25 mouse cellular contexts compared by ENCODE assay signal in the genomic region with DNA sequence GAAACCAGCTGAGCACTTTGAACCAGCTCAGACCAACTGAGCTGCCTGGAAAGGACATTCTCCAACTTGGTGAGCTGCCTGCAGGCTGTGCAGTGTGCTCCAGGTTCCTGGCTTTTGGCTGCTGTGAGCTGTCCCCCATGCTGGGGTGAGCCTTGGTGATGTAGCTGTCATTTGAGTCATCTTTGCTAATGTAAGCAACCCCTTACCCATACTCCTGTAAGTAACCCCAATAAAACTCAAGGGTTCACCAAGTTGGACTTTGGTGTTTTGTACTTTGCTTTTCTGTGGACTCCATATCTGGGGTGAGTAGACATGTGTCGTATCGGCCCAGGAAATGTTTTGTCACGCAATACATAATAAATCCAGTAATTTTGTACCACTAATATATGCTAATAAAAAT. TPM values are rescaled to one million over a fixed set of nuclear protein-coding genes. Genes with fewer than 3 reads are reported as not detected.
DNase-seq lines count a peak whose midpoint lies in the region; ATAC-seq lines count a peak whose summit lies in the region.
"Had no signal": no experiment of that assay in that cellular context is flagged by ENCODE, and none has a peak within 500 bp of the region (broad histone marks: within the 10 kb centered on the region; RNA-seq: fewer than 3 reads in every experiment).

No protein-coding gene starts in this region.

- H3K4me1 ChIP-seq in intestine, embryonic 15.5 days (replicated peaks) = no peaks in the 10 kb centered on the region
- no peaks in the 10 kb centered on the region for H3K4me1 ChIP-seq in intestine, embryonic 16.5 days (ENCODE audit: control insufficient read depth, insufficient read depth, low read length)
- H3K4me1 ChIP-seq: embryonic facial prominence, embryonic 10.5 days; embryonic facial prominence, embryonic 13.5 days; forebrain, embryonic 12.5 days had no signal

- H3K9me3 ChIP-seq in intestine, embryonic 15.5 days = no peaks in the 10 kb centered on the region
- H3K9me3 ChIP-seq in intestine, embryonic 16.5 days (ENCODE audit: control insufficient read depth, low read length) = no peaks in the 10 kb centered on the region
- H3K9me3 ChIP-seq: embryonic facial prominence, embryonic 10.5 days; forebrain, embryonic 12.5 days; forebrain, embryonic 15.5 days; hindbrain, embryonic 10.5 days; hindbrain, embryonic 13.5 days had no signal

- H3K9ac ChIP-seq in intestine, embryonic 15.5 days = no peak overlapping the region
- no peak overlapping the region for H3K9ac ChIP-seq in intestine, embryonic 16.5 days (ENCODE audit: low read depth, low read length)
- H3K9ac ChIP-seq: embryonic facial prominence, embryonic 13.5 days; forebrain, embryonic 12.5 days; forebrain, embryonic 15.5 days; hindbrain, embryonic 13.5 days had no signal

- no peaks in the 10 kb centered on the region for H3K36me3 ChIP-seq in intestine, embryonic 15.5 days
- H3K36me3 ChIP-seq in intestine, embryonic 16.5 days (ENCODE audit: control insufficient read depth, insufficient read depth, low read length) = no peaks in the 10 kb centered on the region
- H3K36me3 ChIP-seq: embryonic facial prominence, embryonic 10.5 days; embryonic facial prominence, embryonic 13.5 days; forebrain, embryonic 12.5 days; forebrain, embryonic 15.5 days; hindbrain, embryonic 10.5 days; hindbrain, embryonic 13.5 days had no signal

- 80% methylated on average over 3 of the region's 3 CpGs for WGBS in intestine, embryonic 15.5 days
- WGBS in intestine, embryonic 16.5 days = 85% methylated on average over 3 of the region's 3 CpGs

- no peaks in the 10 kb centered on the region for H3K27me3 ChIP-seq in intestine, embryonic 15.5 days (replicated peaks)
- H3K27me3 ChIP-seq in intestine, embryonic 16.5 days (replicated peaks; ENCODE audit: control insufficient read depth, insufficient read depth, low read length) = no peaks in the 10 kb centered on the region
- H3K27me3 ChIP-seq: embryonic facial prominence, embryonic 13.5 days; forebrain, embryonic 12.5 days; forebrain, embryonic 15.5 days; hindbrain, embryonic 13.5 days had no signal

- no peak overlapping the region for H3K4me2 ChIP-seq in intestine, embryonic 15.5 days (replicated peaks)
- no peak overlapping the region for H3K4me2 ChIP-seq in intestine, embryonic 16.5 days (ENCODE audit: low read depth, low read length)
- H3K4me2 ChIP-seq: embryonic facial prominence, embryonic 13.5 days; forebrain, embryonic 12.5 days; forebrain, embryonic 15.5 days; heart, embryonic 11.5 days; hindbrain, embryonic 13.5 days had no signal

- ATAC-seq in intestine, embryonic 15.5 days = peak; percentile 74
- peak; percentile 78; the same call in 1 of the 2 replicates for ATAC-seq in intestine, embryonic 16.5 days
- ATAC-seq: CD4-positive, CD25-positive, alpha-beta regulatory T cell, adult 4 months; forebrain, embryonic 15.5 days; hindbrain, embryonic 16.5 days had no signal

- DNase-seq in kidney, adult 9 months = peak; percentile 52
- DNase-seq in kidney, postnatal 14 days = no peak
- no peak for DNase-seq in embryo, embryonic 10 days (ENCODE audit: low spot score)
- DNase-seq in thymus, postnatal 25 days = no peak
- DNase-seq: adrenal gland, adult 2 months; adrenal gland, postnatal 14 days; cerebellum, adult 11 months; cerebellum, adult 2 months; cerebellum, adult 9-11 months; cerebellum, postnatal 25 days; embryo, embryonic 11 days; gastrocnemius, postnatal 36 days; heart, postnatal 36 days had no signal

- H3K27ac ChIP-seq in intestine, embryonic 15.5 days = no peak overlapping the region
- no peak overlapping the region for H3K27ac ChIP-seq in intestine, embryonic 16.5 days (ENCODE audit: low read length)
- H3K27ac ChIP-seq: embryonic facial prominence, embryonic 10.5 days; embryonic facial prominence, embryonic 13.5 days; forebrain, embryonic 12.5 days; forebrain, embryonic 15.5 days; hindbrain, embryonic 10.5 days; hindbrain, embryonic 13.5 days had no signal

- no peak overlapping the region for H3K4me3 ChIP-seq in intestine, embryonic 15.5 days (replicated peaks)
- no peak overlapping the region for H3K4me3 ChIP-seq in intestine, embryonic 16.5 days (ENCODE audit: low read length)
- H3K4me3 ChIP-seq: embryonic facial prominence, embryonic 10.5 days; embryonic facial prominence, embryonic 13.5 days; erythroblast, embryonic 14.5 days; forebrain, embryonic 12.5 days; forebrain, embryonic 15.5 days; hindbrain, embryonic 10.5 days; hindbrain, embryonic 13.5 days had no signal

RNA-seq across cellular contexts. Expression of gene Dnajc19, which starts 39.7 kb away (rescaled TPM):
- 192 and 197 TPM in 2 replicates for polyA plus RNA-seq in intestine, embryonic 15.5 days (2015; fragmentation: Nextera tagmentation; extraction: Ambion mirVana)
- polyA plus RNA-seq in intestine, embryonic 16.5 days (2015; fragmentation: Nextera tagmentation; extraction: Ambion mirVana) = 185 and 190 TPM in 2 replicates
